Comparison of ENCODE assay signal across 8 mouse cellular contexts in genomic region chr14:34823136-34823535, GRCm38 (mm10). TPM values are rescaled to one million over a fixed set of nuclear protein-coding genes. Genes with fewer than 3 reads are reported as not detected.
DNase-seq lines count a peak whose midpoint lies in the region; ATAC-seq lines count a peak whose summit lies in the region.

No protein-coding gene starts in this region.

- H3K4me2 ChIP-seq in embryonic facial prominence, embryonic 12.5 days (replicated peaks): peak overlapping the region; percentile 45
- H3K4me2 ChIP-seq in hindbrain, embryonic 15.5 days: peak overlapping the region; percentile 86
- peak overlapping the region; percentile 91 for H3K4me2 ChIP-seq in midbrain, embryonic 13.5 days (replicated peaks)

- H3K27me3 ChIP-seq in embryonic facial prominence, embryonic 12.5 days: peaks cover 69% of the 10 kb centered on the region
- peaks cover 5% of the 10 kb centered on the region; the same call in 1 of the 2 replicates for H3K27me3 ChIP-seq in hindbrain, embryonic 15.5 days
- peaks cover 42% of the 10 kb centered on the region for H3K27me3 ChIP-seq in midbrain, embryonic 13.5 days

- H3K9ac ChIP-seq in embryonic facial prominence, embryonic 12.5 days: no peak overlapping the region
- peak overlapping the region; percentile 44 for H3K9ac ChIP-seq in hindbrain, embryonic 15.5 days
- peak overlapping the region; percentile 59 for H3K9ac ChIP-seq in midbrain, embryonic 13.5 days (replicated peaks)

- 6% methylated on average over 17 of the region's 17 CpGs for WGBS in embryonic facial prominence, embryonic 12.5 days
- under 1% methylated on average over 17 of the region's 17 CpGs for WGBS in hindbrain, embryonic 15.5 days
- 1% methylated on average over 17 of the region's 17 CpGs for WGBS in midbrain, embryonic 13.5 days

- no peaks in the 10 kb centered on the region for H3K9me3 ChIP-seq in embryonic facial prominence, embryonic 12.5 days
- H3K9me3 ChIP-seq in hindbrain, embryonic 15.5 days: no peaks in the 10 kb centered on the region
- no peaks in the 10 kb centered on the region for H3K9me3 ChIP-seq in midbrain, embryonic 13.5 days

- peak; percentile 16 for DNase-seq in lung, postnatal 10 days
- no peak for DNase-seq in lung, adult 18-20 months
- DNase-seq in layer of hippocampus, postnatal 14 days (ENCODE audit: low spot score in 2 of 2): peak; percentile 77 to 88
- DNase-seq in thymus, postnatal 36 days: no peak
- DNase-seq in ovary, postnatal 10 days (ENCODE audit: low spot score): no peak

- ATAC-seq in embryonic facial prominence, embryonic 12.5 days (ENCODE audit: insufficient number of reproducible peaks, insufficient read depth, low FRiP score, low TSS enrichment): no peak
- ATAC-seq in hindbrain, embryonic 15.5 days (ENCODE audit: low FRiP score, low read depth): peak; percentile 52
- ATAC-seq in midbrain, embryonic 13.5 days: peak; percentile 57

- H3K4me1 ChIP-seq in embryonic facial prominence, embryonic 12.5 days: peaks cover 22% of the 10 kb centered on the region
- peaks cover 50% of the 10 kb centered on the region for H3K4me1 ChIP-seq in hindbrain, embryonic 15.5 days (replicated peaks)
- H3K4me1 ChIP-seq in midbrain, embryonic 13.5 days (replicated peaks): peaks cover 49% of the 10 kb centered on the region

- peak overlapping the region; percentile 28 for H3K4me3 ChIP-seq in embryonic facial prominence, embryonic 12.5 days
- H3K4me3 ChIP-seq in hindbrain, embryonic 15.5 days: peak overlapping the region; percentile 73
- H3K4me3 ChIP-seq in midbrain, embryonic 13.5 days (replicated peaks): peak overlapping the region; percentile 38

- H3K36me3 ChIP-seq in embryonic facial prominence, embryonic 12.5 days: no peaks in the 10 kb centered on the region
- H3K36me3 ChIP-seq in hindbrain, embryonic 15.5 days: no peaks in the 10 kb centered on the region
- no peaks in the 10 kb centered on the region; the same call in 1 of the 2 replicates for H3K36me3 ChIP-seq in midbrain, embryonic 13.5 days

- no peak overlapping the region for H3K27ac ChIP-seq in embryonic facial prominence, embryonic 12.5 days
- H3K27ac ChIP-seq in hindbrain, embryonic 15.5 days (replicated peaks): no peak overlapping the region
- H3K27ac ChIP-seq in midbrain, embryonic 13.5 days: no peak overlapping the region

RNA-seq across cellular contexts. Expression of gene Grid1, which starts 3.2 kb away (rescaled TPM):
- polyA plus RNA-seq in embryonic facial prominence, embryonic 12.5 days (2016; fragmentation: Nextera tagmentation; extraction: Ambion mirVana): 0.65 and 0.71 TPM in 2 replicates
- 6.8 and 7.1 TPM in 2 replicates for polyA plus RNA-seq in hindbrain, embryonic 15.5 days (2015; fragmentation: Nextera tagmentation; extraction: Ambion mirVana)
- 10 to 100 TPM; 52.9 to 53.1 TPM for total RNA-seq in layer of hippocampus, postnatal 14 days (2021)
- 2.5 and 2.7 TPM in 2 replicates for polyA plus RNA-seq in midbrain, embryonic 13.5 days (2015; fragmentation: Nextera tagmentation; extraction: Ambion mirVana)

Comparison
In these comparisons a context has a peak if more than half of its experiments do, and no peak if none do; other contexts are left out.
1. DNase-seq: peak in lung, postnatal 10 days (single experiment) and layer of hippocampus, postnatal 14 days (2 of 2); none in lung, adult 18-20 months (0 of 2), thymus, postnatal 36 days (0 of 2) and ovary, postnatal 10 days (single experiment).
2. Peak in every context shown above with its lines, with median percentiles within 50 percentile points of each other: H3K4me2 ChIP-seq and H3K4me3 ChIP-seq.